Mouse (Mus musculus): ENCODE data around the gene Cfap54.

The Cfap54 gene

DNA sequence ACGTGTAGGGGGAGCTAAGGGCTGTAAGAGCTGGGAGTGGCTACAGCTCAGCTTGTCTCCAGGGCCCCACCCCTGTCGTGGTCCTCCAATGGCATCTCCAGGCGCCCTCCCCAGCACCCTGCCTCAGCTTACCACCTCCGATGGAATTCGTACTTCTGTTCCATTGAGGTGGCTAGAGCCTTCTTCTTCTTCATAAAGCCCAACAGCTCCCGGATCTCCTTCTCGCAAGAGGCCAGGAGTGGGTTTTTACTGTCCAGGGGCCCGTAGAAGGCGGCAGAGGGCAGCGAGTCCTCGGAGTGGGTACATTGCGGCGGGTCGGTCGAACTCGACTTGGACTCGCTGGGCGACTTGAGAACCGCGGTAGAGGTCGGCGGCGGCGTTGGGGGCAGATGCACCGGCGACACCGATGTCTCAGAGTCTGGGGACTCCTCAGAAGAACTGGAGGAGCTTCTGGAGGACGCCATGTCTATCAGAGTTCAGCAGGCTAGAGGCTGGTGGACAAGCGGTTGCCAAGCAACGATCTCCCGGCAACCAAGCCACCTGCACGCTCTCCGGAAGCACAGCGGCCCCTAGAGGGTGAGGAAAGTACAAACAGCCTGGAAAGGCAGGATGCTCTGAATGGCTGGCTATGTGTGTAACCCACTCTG lies at the start of gene Cfap54:
Gene Cfap54 (minus strand): TSS at position 486 of the 647 bp plus-strand sequence.
- no peak for DNase-seq (ENCODE audit: low spot score)

DNA sequence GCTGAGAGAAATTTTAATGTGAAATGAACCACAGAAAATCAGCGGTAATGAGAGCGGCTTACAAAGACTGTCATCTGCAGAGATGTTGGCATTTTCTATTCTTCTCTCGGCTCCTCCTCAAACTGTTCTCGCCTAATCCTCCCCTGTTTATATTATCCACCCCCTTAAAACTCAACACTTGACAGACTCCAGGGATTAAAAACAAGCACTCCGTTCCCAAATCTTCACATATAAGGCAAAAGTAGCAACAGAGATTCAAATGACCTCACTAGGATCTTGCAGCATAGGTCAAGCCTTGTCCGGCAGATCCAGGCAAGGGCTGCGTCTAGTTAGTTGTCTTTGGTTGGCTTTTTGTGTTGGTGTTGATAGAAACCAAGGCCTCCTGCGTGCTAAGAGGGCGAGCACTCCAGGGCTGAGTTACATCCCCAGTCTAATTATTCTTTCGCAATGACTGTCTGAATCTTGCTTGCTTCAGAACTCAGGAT lies 49.1 kb upstream of the Cfap54 start:
- no peak for DNase-seq (ENCODE audit: low spot score)

DNA sequence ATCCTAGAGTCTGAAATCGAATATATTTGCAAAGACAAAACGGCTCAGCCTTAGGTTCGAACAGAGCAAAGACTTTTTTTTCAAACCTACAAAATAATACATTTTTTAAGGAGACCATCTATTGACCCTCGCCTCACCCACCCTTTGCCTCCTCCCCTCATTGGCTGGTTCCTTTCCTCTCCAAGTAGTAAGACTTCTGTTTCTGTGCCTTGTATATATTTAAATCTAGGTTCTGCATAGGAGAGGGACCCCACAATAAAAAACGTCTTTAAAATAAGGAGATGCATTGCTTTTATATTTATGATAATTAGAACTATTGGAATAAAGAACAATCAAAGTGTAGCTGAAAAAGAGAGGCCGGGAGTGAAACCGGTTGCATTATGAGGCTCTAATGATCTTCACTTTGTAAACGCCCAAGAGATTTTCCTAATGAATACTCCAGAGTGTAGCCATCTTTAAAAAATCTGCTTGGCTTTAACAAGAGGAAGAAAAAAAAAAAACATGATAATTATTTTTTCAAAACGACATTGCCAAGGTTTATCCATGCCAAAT lies 48.6 kb upstream of the Cfap54 start:
- DNase-seq (ENCODE audit: low spot score), result no peak

GRCm38 (mm10) chr10:93129345-93129744 lies 47.9 kb upstream of the Cfap54 start:
- no peak for DNase-seq (ENCODE audit: low spot score)

GRCm38 (mm10) chr10:93128566-93128965 lies 47.1 kb upstream of the Cfap54 start:
- DNase-seq (ENCODE audit: low spot score), result no peak

DNA sequence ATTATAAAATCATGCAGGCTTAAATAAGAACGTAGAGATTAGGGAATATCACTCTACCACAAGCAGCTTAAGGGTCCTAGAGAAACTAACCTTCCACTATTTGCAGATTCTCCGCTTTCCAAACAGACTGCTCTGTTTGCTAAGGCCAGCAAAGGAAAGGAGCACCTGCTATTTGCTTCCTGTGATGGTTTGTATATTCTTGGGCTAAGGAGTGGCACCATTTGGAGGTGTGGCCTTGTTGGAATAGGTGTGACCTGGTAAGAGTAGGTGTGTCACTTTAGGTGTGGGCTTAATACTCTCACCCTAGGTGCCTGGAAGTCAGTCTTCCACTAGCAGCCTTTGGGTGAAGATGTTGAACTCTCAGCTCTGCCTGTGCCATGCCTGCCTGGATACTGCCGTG lies 44.6 kb upstream of the Cfap54 start:
- no peak for DNase-seq (ENCODE audit: low spot score)

DNA sequence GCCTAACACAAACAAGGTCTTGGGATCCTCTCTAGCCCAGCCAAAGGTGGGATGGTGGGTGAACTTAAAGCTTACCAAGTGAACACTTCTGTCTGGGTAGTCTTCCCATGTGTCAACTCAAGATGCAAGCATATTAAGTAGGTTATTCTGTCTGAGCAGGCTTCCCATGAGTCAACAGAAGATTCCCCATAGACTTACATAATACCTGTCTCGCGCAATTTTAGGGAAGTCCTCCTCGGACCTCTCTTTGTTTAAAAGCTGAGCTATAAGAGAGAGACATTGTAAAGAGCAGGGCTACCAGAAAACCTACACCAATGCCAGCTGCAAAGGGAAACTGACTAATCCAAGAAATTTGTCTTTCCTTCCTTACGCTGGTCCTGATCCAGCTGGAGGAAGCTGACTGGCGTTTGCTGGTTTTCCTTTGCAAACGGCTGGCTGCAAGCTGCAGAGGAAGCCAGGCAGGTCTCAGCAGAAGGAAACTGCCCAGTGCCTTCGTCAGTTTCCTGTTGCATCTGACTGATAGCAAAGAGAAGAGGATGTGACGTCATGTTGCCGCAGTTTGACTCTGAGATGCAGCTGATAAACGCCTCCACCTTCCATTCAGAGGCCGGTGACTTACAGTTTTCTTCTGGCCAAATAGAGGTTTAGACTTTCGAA lies 42.7 kb upstream of the Cfap54 start:
- no peak for DNase-seq (ENCODE audit: low spot score)

- no peak for DNase-seq (ENCODE audit: low spot score)
These were observed 41.9 kb upstream of the Cfap54 start for GRCm38 (mm10) chr10:93123310-93123709.

GRCm38 (mm10) chr10:93122399-93123184 lies 41.2 kb upstream of the Cfap54 start:
- no peak for DNase-seq (ENCODE audit: low spot score)

GRCm38 (mm10) chr10:93121262-93121860 lies 39.9 kb upstream of the Cfap54 start:
- no peak for DNase-seq (ENCODE audit: low spot score)

DNA sequence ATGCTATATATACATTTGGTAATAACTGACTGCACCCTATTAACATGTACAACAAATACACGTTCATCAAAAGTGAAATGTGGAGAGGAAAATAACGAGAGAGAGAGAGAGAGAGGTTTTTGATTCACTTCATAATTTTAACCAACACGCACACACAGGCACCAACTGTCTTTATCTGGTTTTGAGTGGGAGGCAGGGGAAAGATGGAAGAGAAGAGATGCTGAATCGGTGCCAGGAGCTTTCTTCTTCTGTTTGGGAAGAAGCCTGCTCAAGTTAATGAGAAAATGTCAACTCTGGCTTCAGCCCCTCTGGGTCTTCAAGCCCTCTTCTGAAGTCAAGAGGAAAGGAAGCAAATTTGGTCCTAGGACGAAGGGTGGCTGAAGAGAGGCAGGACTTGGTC lies 38.4 kb upstream of the Cfap54 start:
- DNase-seq (ENCODE audit: low spot score), result no peak

- DNase-seq (ENCODE audit: low spot score), result peak; percentile 50
These were observed 35.2 kb upstream of the Cfap54 start for GRCm38 (mm10) chr10:93116636-93117035.

DNA sequence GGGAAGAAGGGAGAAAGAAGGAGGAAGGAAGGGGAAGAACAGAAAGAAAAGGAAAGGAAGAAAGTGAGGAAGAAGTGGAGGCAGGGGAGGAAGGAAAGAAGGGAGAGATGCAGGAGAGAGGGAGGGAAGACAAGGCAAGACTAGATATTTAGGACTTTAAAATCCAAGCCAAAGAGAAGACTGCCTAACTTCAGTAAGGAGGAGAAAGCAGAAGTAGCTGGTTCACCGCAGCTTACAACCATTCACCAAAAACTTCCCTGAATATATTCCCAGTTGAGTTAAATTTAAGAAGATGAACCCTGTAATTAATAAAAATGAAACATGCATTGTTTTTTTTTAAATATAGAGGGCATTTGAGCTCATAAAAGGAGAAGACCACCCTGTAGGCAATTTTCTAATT lies 34.3 kb upstream of the Cfap54 start:
- DNase-seq (ENCODE audit: low spot score), result no peak

DNA sequence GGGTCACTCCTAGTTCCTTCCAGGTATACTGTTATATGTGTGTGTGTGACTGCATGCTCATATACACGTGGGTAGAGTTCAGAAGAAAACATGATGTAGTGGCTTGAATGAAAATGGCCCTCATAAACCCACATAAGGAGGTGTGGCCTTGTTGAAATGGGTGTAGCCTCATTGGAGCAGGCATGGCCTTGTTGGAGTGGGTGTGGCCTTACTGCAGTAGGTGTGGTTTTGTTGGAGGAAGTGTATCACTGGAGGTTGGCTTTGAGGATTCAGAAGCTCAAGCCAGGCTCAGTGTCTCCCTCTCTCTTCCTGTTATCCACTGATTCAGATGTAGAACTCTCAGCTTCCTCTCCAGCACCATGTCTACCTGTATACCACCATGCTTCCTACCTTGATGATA lies 33.4 kb upstream of the Cfap54 start:
- no peak for DNase-seq (ENCODE audit: low spot score)

GRCm38 (mm10) chr10:93113968-93114367 lies 32.5 kb upstream of the Cfap54 start:
- DNase-seq (ENCODE audit: low spot score), result no peak

GRCm38 (mm10) chr10:93112021-93112420 lies 30.6 kb upstream of the Cfap54 start:
- DNase-seq (ENCODE audit: low spot score), result no peak

- DNase-seq (ENCODE audit: low spot score), result peak; percentile 9
These were observed 30.0 kb upstream of the Cfap54 start for GRCm38 (mm10) chr10:93111412-93111811.

DNA sequence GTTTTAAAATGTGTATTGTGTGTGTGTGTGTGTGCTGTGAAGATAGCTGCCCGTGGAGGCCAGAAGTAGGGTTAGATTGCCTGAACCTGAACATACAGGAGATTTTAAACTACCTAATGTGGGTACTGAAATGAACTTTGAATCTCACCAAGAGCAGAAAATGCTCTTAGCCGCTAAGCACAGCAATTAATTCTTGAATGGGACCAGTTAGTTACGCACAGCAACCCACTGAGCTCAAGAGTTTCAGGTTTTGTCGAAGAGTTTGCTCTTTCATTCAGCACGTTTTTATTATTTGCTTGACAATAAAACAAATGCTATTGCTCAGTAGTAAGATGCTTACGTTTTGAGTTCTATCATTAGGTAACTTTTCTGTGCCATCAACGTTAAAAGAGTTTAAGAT lies 23.9 kb upstream of the Cfap54 start:
- no peak for DNase-seq (ENCODE audit: low spot score)

DNA sequence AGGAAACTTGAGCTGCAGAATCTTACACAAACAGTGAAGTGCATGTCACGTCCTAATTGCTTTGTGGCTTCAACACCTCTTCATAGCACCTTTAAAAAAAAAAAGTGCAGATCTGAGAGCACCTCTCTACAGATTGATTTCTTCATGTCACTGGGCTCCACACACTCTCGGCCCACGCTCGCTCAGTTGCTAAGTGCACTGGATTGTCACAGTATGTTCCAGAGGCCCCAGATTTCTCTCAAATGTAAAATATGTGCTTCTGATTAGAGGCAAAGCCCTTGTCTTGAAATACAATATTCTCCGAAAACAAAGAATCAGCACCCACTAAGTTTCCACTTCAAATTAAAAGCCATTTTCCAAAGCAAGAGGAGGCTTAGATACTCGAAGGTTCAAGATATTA lies 22.9 kb upstream of the Cfap54 start:
- DNase-seq (ENCODE audit: low spot score), result no peak

DNA sequence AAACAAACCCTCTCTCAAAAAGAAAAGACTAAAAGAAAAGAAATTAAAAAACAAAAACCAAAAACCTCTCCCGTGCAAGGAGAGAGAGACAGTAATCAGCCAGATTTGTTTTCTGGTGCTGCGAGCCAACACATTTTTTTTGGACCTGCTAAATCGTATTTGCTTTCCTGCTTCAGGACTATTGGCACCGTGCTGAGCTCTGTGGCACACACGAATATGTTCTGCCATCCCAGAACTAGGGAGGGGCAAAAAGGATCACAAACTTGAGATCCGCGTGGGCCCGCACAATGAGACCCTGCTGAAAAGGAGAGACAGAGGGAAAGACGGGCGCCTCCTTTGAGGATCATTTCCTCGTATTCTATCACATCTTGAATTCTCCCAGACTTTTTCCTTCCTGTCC lies 22.3 kb upstream of the Cfap54 start:
- no peak for DNase-seq (ENCODE audit: low spot score)

- DNase-seq (ENCODE audit: low spot score), result no peak
These were observed 20.9 kb upstream of the Cfap54 start for GRCm38 (mm10) chr10:93102321-93102720.

DNA sequence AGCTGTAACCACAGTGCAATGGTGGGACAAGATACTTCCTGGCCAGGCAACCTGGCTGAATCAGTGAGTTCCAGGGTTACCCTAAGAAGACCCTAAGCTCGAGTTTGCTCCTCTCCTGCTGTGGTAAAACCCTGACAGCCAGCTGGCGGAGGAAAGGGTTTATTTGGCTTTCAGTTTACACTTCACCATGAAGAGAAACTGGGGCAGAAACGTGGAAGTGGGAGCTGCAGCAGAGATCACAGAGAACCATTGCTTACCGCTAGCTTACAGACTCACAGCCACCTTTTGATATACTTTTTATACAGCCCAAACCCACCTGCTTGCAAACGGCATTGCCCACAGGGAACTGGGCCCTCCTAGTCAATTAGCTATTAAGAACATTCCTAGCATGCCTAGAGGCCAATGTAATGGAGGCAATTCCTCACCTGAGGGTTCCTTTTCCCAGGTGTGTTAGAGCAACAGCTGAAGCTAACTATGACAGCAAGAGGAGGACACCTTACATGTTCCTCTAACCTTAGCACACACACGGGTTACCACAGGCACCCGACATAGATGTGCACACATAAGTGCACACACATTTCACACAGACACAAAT lies 16.9 kb upstream of the Cfap54 start:
- DNase-seq (ENCODE audit: low spot score), result no peak
